8 mouse cellular contexts compared by ENCODE assay signal in the genomic region with DNA sequence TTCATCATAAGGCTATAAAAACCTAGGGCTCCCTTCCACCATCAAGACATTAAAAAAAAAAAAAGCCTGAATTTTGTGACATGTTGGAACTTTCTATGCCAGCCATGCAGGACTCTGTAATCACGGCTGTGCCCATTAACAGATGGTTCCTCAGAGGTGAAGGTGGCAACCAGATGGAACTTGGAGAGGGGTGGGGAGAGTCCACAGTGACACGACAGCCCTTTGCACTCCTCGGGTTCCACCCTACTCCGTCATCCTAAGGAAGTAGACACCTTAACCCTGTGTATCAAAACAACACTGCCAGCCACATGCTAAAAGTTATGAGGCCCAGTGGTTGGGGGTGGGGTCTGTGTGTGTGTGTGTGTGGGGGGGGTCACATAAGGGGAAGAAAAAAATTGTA. TPM values are rescaled to one million over a fixed set of nuclear protein-coding genes. Genes with fewer than 3 reads are reported as not detected.
DNase-seq lines count a peak whose midpoint lies in the region; ATAC-seq and TF ChIP-seq lines count a peak whose summit lies in the region.

No protein-coding gene starts in this region.

- no peak for TF ChIP-seq CTCF in hindbrain, postnatal 0 days (IDR thresholded peaks at IDR 0.05; ENCODE audit: low read depth)

- H3K9me3 ChIP-seq in heart, embryonic 14.5 days (ENCODE audit: control insufficient read depth, low read length), result no peaks in the 10 kb centered on the region
- H3K9me3 ChIP-seq in hindbrain, postnatal 0 days (ENCODE audit: low read length), result no peaks in the 10 kb centered on the region
- H3K9me3 ChIP-seq in midbrain, embryonic 15.5 days, result no peaks in the 10 kb centered on the region

- WGBS in heart, embryonic 14.5 days, result 72% methylated on average over 4 of the region's 4 CpGs
- 62% methylated on average over 4 of the region's 4 CpGs for WGBS in hindbrain, postnatal 0 days
- WGBS in midbrain, embryonic 15.5 days, result 83% methylated on average over 4 of the region's 4 CpGs

- H3K4me3 ChIP-seq in heart, embryonic 14.5 days (ENCODE audit: control insufficient read depth in 1 of 2, insufficient read depth in 1 of 2, low read depth in 1 of 2, low read length in 2 of 2), result peak overlapping the region in 1 of 2 experiments; percentile 67; a peak in 1 of 4 replicates
- H3K4me3 ChIP-seq in hindbrain, postnatal 0 days (ENCODE audit: low read length), result no peak overlapping the region
- peak overlapping the region; percentile 77; the same call in 1 of the 2 replicates for H3K4me3 ChIP-seq in midbrain, embryonic 15.5 days

- no peak for ATAC-seq in heart, embryonic 14.5 days (ENCODE audit: insufficient number of reproducible peaks, insufficient read depth, low FRiP score, low read depth)
- no peak for ATAC-seq in hindbrain, postnatal 0 days
- ATAC-seq in midbrain, embryonic 15.5 days (replicated peaks), result no peak

- no peak overlapping the region for H3K27ac ChIP-seq in heart, embryonic 14.5 days (replicated peaks in 1 of 2; ENCODE audit: control insufficient read depth in 1 of 2, insufficient read depth in 1 of 2, low read depth in 2 of 2, low read length in 2 of 2)
- no peak overlapping the region for H3K27ac ChIP-seq in hindbrain, postnatal 0 days
- H3K27ac ChIP-seq in midbrain, embryonic 15.5 days, result no peak overlapping the region

- no peaks in the 10 kb centered on the region for H3K27me3 ChIP-seq in heart, embryonic 14.5 days (ENCODE audit: control insufficient read depth, insufficient read depth, low read length)
- no peaks in the 10 kb centered on the region for H3K27me3 ChIP-seq in hindbrain, postnatal 0 days (ENCODE audit: insufficient read depth, low read length)
- no peaks in the 10 kb centered on the region for H3K27me3 ChIP-seq in midbrain, embryonic 15.5 days (replicated peaks)

- H3K4me1 ChIP-seq in heart, embryonic 14.5 days (ENCODE audit: control insufficient read depth in 2 of 2, insufficient read depth in 2 of 2, low read length in 2 of 2), result peaks cover 19 to 30% of the 10 kb centered on the region in 2 experiments
- H3K4me1 ChIP-seq in hindbrain, postnatal 0 days (ENCODE audit: insufficient read depth, low read length), result peaks cover 12% of the 10 kb centered on the region
- H3K4me1 ChIP-seq in midbrain, embryonic 15.5 days, result peaks cover 17% of the 10 kb centered on the region

- peak overlapping the region; percentile 85; the same call in 1 of the 2 replicates for H3K9ac ChIP-seq in heart, embryonic 14.5 days (ENCODE audit: low read length)
- 0 out of 2 replicates have a peak overlapping the region, but pooled peaks have one; percentile 86 for H3K9ac ChIP-seq in hindbrain, postnatal 0 days (replicated peaks; ENCODE audit: low read length)
- no peak overlapping the region for H3K9ac ChIP-seq in midbrain, embryonic 15.5 days

- H3K36me3 ChIP-seq in heart, embryonic 14.5 days (ENCODE audit: control insufficient read depth, insufficient read depth, low read length), result peaks cover 16% of the 10 kb centered on the region; the same call in 1 of the 2 replicates
- no peaks in the 10 kb centered on the region for H3K36me3 ChIP-seq in hindbrain, postnatal 0 days (ENCODE audit: insufficient read depth, low read length)
- H3K36me3 ChIP-seq in midbrain, embryonic 15.5 days (replicated peaks), result peaks cover 4% of the 10 kb centered on the region; the same call in 1 of the 2 replicates

- DNase-seq in heart, adult 8-10 months (ENCODE audit: low spot score), result no peak
- peak; percentile 58 for DNase-seq in cerebellum, adult 9-11 months
- no peak for DNase-seq in hindbrain, postnatal 0 days (ENCODE audit: low spot score)
- no peak for DNase-seq in thymus, postnatal 4 days
- DNase-seq in thymus, postnatal 0 days (ENCODE audit: low spot score), result no peak
- no peak for DNase-seq in kidney, adult 9 months

- H3K4me2 ChIP-seq in heart, embryonic 14.5 days (ENCODE audit: low read length), result peak overlapping the region; percentile 81
- H3K4me2 ChIP-seq in hindbrain, postnatal 0 days (ENCODE audit: low read depth, low read length), result peak overlapping the region; percentile 94
- peak overlapping the region; percentile 78 for H3K4me2 ChIP-seq in midbrain, embryonic 15.5 days

RNA-seq across cellular contexts. Expression of a gene that starts 1.3 kb away (rescaled TPM):
- 28.5 and 33.3 TPM in 2 replicates for polyA plus RNA-seq in heart, embryonic 14.5 days (2014; fragmentation: Nextera tagmentation; extraction: Ambion mirVana)
- 10 to 100 TPM; 10.2 to 11.8 (median 11.1) TPM for total RNA-seq in heart, adult 8-10 months (2022)
- 49.6 and 59.3 TPM in 2 replicates for total RNA-seq in hindbrain, postnatal 0 days (2014; rRNA removed)
- polyA plus RNA-seq in hindbrain, postnatal 0 days (2015; fragmentation: Nextera tagmentation; extraction: Ambion mirVana), result 31.0 and 33.4 TPM in 2 replicates
- polyA plus RNA-seq in midbrain, embryonic 15.5 days (2015; fragmentation: Nextera tagmentation; extraction: Ambion mirVana), result 44.4 and 45.1 TPM in 2 replicates
- polyA plus RNA-seq in thymus, postnatal 0 days (2015; fragmentation: Nextera tagmentation; extraction: Ambion mirVana), result 16.4 and 18.3 TPM in 2 replicates
